Mouse (Mus musculus): ENCODE results near the gene Accs. TPM values are rescaled to one million over a fixed set of nuclear protein-coding genes. Genes with fewer than 3 reads are reported as not detected.
A peak's percentile ranks its signal among the peaks of the same experiment; 100 is the strongest.

Accs gene
- polyA plus RNA-seq, 1 experiment from 2014 or later, result 8.8 TPM

DNA sequence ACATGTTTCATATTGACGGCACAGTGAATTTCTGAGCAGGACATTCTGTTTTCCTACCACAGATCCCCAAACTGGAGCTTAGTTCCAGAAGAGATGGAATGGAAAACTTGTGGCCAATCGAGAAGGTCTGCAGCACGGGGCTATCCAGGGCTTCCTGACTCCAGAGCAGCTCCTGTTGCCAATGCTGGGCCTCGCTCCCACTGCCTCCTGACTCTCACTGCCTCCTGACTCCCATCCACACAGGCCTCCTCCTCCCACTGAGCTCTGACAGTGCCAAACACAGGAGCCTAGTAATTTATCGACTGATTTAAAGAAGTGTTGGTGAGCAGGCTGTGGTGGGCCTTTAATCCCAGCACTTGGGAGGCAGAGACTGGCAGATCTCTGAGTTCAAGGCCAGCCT is 41.7 kb downstream of the Accs start:
- H3K36me3 ChIP-seq, result peaks cover 88% of the 10 kb centered on the region

DNA sequence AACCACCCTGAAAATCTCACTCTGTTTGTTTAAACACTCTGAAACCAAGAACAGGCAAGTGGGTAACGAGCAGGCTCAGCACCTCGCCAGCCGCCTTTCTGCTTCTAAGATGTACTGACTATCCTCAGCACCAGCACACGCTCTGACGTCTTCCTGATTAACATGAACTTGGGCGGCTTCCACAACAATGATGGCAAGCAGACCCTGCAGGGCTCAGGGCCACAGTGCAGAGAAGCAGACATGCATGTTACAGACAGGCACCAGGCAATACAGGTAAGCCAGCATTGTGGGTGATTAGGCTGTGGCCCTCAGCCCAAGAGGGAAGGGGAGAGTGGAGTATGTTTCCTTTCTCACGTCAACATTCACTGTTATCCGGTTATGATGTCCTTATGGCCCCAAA is 42.3 kb downstream of the Accs start:
- no peak for ATAC-seq (ENCODE audit: insufficient number of reproducible peaks, insufficient read depth, low FRiP score, low TSS enrichment, low read depth)
- Histone ChIP-seq H3K4me3 (no peak overlapping the region), H3K4me1 (peaks cover 8% of the 10 kb centered on the region), H3K36me3 (peaks cover 88% of the 10 kb centered on the region), H3K9me3 (no peaks in the 10 kb centered on the region), H3K4me2 (no peak overlapping the region), H3K27me3 (no peaks in the 10 kb centered on the region), H3K9ac (no peak overlapping the region), H3K27ac (no peak overlapping the region)
- WGBS, result 73% methylated on average over 8 of the region's 8 CpGs

More for the DNA sequence above, 41.7 kb downstream of the Accs start:
- H3K4me2 ChIP-seq, result no peak overlapping the region
- H3K4me1 ChIP-seq, result peaks cover 8% of the 10 kb centered on the region
- H3K4me3 ChIP-seq, result no peak overlapping the region
- no peak overlapping the region for H3K27ac ChIP-seq
- WGBS, result 68% methylated on average over 5 of the region's 5 CpGs
- ATAC-seq (ENCODE audit: insufficient number of reproducible peaks, insufficient read depth, low FRiP score, low TSS enrichment, low read depth), result no peak
- H3K9me3 ChIP-seq, result no peaks in the 10 kb centered on the region
- no peaks in the 10 kb centered on the region for H3K27me3 ChIP-seq
- no peak overlapping the region for H3K9ac ChIP-seq

DNA sequence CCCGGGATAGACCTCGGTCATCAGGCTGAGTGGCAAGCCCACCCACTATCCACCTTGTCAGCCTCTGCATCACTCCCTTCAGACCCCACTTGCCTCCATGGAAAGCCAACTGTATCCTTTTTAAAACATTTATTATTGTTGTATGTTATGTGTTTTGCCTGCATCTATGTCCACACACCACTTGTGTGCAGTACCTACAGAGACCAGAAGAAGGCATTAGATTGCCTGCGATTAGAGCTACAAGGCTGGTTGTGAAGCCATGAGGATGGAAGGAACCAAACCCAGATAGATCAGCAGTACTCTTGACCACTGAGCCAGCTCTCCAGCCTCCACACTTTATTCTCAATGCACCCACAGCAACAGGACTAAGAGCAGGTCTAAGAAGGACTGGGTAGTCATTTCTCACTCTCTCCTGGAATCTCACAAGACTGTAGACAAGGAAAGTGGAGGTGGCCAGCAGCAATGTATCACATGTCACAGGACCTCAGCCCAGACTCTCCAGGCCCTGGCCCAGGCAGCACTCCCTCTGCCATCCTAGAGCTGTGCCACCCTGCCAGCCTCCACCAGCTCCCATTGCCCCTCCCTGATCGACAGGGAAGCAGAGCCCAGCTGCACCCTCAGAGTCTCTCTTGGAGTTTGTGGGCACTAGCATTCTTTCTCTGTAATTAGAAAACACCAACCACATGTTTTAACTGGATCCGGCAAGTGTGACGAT is 43.1 kb downstream of the Accs start:
- no peak overlapping the region for H3K9ac ChIP-seq
- H3K4me2 ChIP-seq, result no peak overlapping the region
- H3K36me3 ChIP-seq, result peaks cover 89% of the 10 kb centered on the region
- H3K4me3 ChIP-seq, result no peak overlapping the region
- H3K9me3 ChIP-seq, result no peaks in the 10 kb centered on the region
- no peak for ATAC-seq (ENCODE audit: insufficient number of reproducible peaks, insufficient read depth, low FRiP score, low TSS enrichment, low read depth)
- H3K4me1 ChIP-seq, result peaks cover 8% of the 10 kb centered on the region
- no peaks in the 10 kb centered on the region for H3K27me3 ChIP-seq
- no peak overlapping the region; the same call in 1 of the 2 replicates for H3K27ac ChIP-seq
- 80% methylated on average over 6 of the region's 6 CpGs for WGBS

DNA sequence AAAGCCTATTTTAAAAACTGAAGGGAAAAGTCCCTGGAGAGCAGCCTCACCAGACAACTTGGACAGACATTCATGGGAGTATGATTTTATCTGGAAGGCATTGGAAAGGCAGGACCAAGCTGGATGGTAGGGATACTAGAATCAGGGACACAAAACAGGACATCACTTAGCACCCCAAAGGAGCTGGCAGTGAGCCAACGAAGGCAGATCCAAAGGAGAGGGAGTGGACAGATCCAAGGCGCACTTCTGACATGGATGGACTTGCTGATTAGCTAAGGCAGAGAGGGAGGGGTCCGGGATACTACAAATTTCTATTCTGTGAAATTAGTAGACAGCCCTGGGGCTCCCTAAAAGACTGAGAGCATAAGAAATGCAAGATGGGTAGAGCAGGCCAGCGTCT is 44.2 kb downstream of the Accs start:
- peaks cover 12% of the 10 kb centered on the region for H3K4me1 ChIP-seq
- WGBS, result 88% methylated on average over 4 of the region's 4 CpGs
- H3K27ac ChIP-seq, result no peak overlapping the region
- no peak for ATAC-seq (ENCODE audit: insufficient number of reproducible peaks, insufficient read depth, low FRiP score, low TSS enrichment, low read depth)
- no peaks in the 10 kb centered on the region for H3K9me3 ChIP-seq
- peaks cover 80% of the 10 kb centered on the region for H3K36me3 ChIP-seq
- H3K9ac ChIP-seq, result no peak overlapping the region
- no peak overlapping the region for H3K4me3 ChIP-seq
- H3K27me3 ChIP-seq, result no peaks in the 10 kb centered on the region
- no peak overlapping the region for H3K4me2 ChIP-seq

DNA sequence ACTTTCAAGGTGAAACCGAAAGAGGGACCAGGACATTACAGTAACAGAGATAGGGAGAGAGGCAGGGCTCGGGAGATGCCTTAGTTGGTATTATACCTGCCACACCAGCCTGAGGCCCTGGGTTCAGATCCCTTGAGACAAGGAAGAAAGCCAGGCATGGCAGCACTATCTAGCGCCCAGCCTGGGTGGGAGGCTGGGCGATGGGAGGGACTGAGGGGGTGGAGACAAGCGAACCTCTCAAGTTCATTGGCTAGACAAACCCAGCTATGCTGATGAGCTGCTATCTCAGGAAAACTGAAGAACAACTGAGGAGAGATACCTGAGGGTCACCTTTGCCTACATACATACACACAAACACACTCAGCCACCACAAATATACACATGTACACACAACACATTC is 44.7 kb downstream of the Accs start:
- no peak overlapping the region for H3K4me3 ChIP-seq
- H3K36me3 ChIP-seq, result peaks cover 80% of the 10 kb centered on the region
- H3K27me3 ChIP-seq, result no peaks in the 10 kb centered on the region
- H3K27ac ChIP-seq, result no peak overlapping the region
- 78% methylated on average over 5 of the region's 5 CpGs for WGBS
- no peaks in the 10 kb centered on the region for H3K9me3 ChIP-seq
- H3K4me1 ChIP-seq, result peaks cover 12% of the 10 kb centered on the region
- H3K9ac ChIP-seq, result no peak overlapping the region
- no peak overlapping the region for H3K4me2 ChIP-seq
- ATAC-seq (ENCODE audit: insufficient number of reproducible peaks, insufficient read depth, low FRiP score, low TSS enrichment, low read depth), result no peak

DNA sequence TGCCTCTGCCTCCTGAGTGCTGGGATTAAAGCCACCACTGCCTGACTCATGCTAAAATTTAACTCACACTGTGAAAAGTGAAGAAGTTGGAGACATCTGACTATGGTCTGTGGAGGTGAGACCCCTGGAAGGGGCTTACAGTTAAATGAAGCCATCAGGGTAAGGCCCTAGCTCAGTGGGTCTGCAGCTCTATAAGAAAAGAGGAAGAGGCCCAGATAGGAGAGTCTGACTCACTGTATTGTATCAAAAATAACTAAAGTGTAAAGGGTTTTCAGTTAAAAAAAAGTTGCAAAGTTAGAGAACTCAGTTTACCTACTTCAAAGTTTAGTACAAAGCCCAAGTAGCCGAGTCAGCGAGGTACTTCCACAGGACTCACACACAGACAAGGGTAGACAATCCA is 46.8 kb downstream of the Accs start:
- no peak overlapping the region for H3K4me3 ChIP-seq
- peaks cover 10% of the 10 kb centered on the region for H3K4me1 ChIP-seq
- ATAC-seq (ENCODE audit: insufficient number of reproducible peaks, insufficient read depth, low FRiP score, low TSS enrichment, low read depth), result no peak
- no peaks in the 10 kb centered on the region for H3K9me3 ChIP-seq
- WGBS, result 98% methylated on average over 2 of the region's 2 CpGs
- peaks cover 81% of the 10 kb centered on the region for H3K36me3 ChIP-seq
- no peak overlapping the region for H3K4me2 ChIP-seq
- H3K9ac ChIP-seq, result no peak overlapping the region
- H3K27ac ChIP-seq, result no peak overlapping the region
- no peaks in the 10 kb centered on the region for H3K27me3 ChIP-seq

DNA sequence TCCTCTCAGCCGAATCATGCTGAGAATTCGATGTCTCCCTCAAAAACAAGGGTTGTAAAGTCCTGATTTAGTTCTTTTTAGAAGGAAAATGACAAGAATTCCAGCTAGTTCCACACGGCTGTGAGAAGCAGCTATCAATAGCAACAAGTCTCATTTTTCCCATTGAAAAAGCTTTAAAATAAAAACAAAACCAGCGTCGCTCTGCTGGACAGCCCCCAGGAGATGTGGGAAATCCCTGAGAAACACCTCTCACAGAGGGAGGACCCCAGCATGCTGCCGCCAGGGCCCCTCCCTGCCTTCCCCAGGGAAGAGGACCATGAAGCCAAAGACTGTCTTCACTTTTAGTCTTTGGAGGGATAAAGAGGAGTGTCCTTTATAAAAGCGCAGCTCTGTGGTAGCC is 48.6 kb downstream of the Accs start:
- Histone ChIP-seq H3K9ac (0 out of 2 replicates have a peak overlapping the region, but pooled peaks have one; percentile 8), H3K4me3 (no peak overlapping the region), H3K27me3 (no peaks in the 10 kb centered on the region), H3K36me3 (peaks cover 83% of the 10 kb centered on the region), H3K9me3 (no peaks in the 10 kb centered on the region), H3K27ac (no peak overlapping the region), H3K4me2 (no peak overlapping the region), H3K4me1 (peaks cover 6% of the 10 kb centered on the region; the same call in 1 of the 2 replicates)
- ATAC-seq (ENCODE audit: insufficient number of reproducible peaks, insufficient read depth, low FRiP score, low TSS enrichment, low read depth), result no peak
- WGBS, result 73% methylated on average over 7 of the region's 7 CpGs

DNA sequence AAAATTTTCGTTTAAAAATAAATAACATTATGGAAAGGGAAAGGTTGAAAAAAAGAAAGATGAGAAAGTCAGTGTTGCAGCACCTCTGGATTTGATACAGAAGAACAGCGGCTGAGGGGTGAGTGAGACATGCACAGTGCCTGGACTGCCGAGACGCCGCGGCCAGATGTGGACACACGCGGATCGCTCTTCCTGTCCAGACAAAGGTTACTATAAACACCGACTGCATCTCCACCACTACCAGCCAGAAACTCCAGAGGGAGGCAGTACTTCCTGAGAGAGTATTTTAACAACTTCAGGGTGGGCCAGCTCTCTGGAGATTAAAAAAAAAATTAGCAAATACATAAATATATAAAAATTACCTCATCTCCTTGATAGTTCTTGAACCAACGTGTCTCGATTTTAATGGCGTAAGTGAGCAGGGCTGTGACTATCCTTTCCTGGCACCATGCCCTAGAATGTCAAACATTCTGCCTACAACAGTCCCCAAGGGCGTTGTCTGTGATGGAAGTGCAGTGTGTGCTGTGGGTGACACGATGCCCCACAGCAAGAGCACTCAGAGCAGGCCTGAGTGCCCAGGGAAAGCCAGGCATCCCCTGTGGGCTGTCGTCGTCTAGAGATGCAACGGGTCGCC is 52.5 kb downstream of the Accs start:
- H3K36me3 ChIP-seq, result peaks cover 81% of the 10 kb centered on the region
- H3K9me3 ChIP-seq, result no peaks in the 10 kb centered on the region
- 75% methylated on average over 19 of the region's 19 CpGs for WGBS
- no peaks in the 10 kb centered on the region for H3K27me3 ChIP-seq
- no peak overlapping the region for H3K9ac ChIP-seq
- peaks cover 9% of the 10 kb centered on the region for H3K4me1 ChIP-seq
- ATAC-seq (ENCODE audit: insufficient number of reproducible peaks, insufficient read depth, low FRiP score, low TSS enrichment, low read depth), result no peak
- H3K4me3 ChIP-seq, result no peak overlapping the region
- no peak overlapping the region for H3K27ac ChIP-seq
- no peak overlapping the region for H3K4me2 ChIP-seq

DNA sequence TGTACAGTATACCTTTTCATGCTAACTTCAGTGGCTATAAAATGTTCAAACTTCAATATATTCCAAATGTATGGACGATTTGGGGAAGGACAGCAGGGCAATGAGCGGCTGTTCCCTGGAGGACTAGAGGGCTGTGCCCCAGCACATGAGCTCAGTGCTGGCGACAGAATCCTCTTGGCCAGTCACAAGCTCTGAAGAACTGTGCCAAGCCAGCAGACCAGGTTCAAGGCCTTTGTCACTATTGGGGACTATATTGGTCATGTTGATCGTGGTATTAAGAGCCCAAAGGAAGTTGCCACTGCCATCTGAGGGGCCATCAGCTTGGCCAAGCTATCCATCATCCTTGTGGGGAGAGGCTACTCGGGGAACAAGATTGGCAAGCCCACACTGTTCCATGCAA is 55.4 kb downstream of the Accs start:
- H3K4me3 ChIP-seq, result no peak overlapping the region
- H3K36me3 ChIP-seq, result peaks cover 77% of the 10 kb centered on the region
- WGBS, result 88% methylated on average over 5 of the region's 5 CpGs
- ATAC-seq (ENCODE audit: insufficient number of reproducible peaks, insufficient read depth, low FRiP score, low TSS enrichment, low read depth), result no peak
- no peak overlapping the region for H3K4me2 ChIP-seq
- no peaks in the 10 kb centered on the region for H3K9me3 ChIP-seq
- H3K27ac ChIP-seq, result no peak overlapping the region
- H3K27me3 ChIP-seq, result no peaks in the 10 kb centered on the region
- peaks cover 22% of the 10 kb centered on the region for H3K4me1 ChIP-seq
- no peak overlapping the region for H3K9ac ChIP-seq

DNA sequence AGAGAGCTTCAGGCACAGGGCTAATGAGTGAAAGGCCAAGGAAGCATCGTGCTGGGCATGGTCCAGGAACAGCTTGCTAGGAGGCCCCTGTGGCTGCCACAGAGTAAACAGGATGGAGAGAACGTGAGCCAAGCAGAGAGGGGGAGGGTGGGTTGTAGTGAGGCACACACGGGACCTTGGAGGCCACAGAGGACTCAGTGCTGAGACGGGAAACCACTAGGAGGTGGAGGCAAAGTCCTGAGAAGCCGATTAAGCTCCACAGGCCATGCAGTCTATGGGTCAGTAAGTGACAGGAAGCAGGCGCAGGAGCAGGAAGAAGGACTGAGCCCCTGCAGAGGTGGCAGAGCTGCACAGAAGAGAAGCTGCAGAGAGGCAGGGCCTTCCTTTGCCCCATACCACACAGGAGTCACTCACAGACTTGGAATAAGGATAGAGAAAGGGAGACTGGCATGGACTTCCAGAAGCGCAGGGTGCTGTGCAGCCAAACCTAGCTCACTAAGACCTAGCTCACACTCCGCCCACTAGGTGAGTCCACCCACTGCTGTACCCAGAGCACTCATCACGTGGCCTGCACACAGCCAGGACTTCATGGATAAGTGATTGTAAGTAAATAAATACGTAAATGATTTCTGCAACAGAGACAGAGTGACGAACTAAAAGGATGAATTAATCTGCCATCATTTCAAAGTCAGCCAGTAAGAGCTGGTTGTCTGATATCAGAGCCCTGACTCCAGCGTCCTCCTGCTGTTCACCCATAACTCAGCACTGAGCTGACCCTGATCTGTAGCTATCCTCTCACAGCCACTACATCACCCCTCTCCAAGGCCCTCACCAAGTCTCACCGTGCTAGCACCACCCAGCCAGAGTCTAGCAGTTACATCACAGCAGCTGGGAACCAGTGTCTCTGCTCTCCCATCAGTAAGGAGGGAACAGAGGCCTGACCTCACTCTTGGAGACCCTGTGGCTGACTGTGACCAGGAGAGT is 57.9 kb downstream of the Accs start:
- Histone ChIP-seq H3K27me3 (no peaks in the 10 kb centered on the region), H3K4me3 (no peak overlapping the region), H3K9ac (0 out of 2 replicates have a peak overlapping the region, but pooled peaks have one; percentile 36), H3K9me3 (no peaks in the 10 kb centered on the region), H3K36me3 (peaks cover 77% of the 10 kb centered on the region), H3K27ac (peak overlapping the region; percentile 71), H3K4me2 (no peak overlapping the region), H3K4me1 (peaks cover 19% of the 10 kb centered on the region)
- 51% methylated on average over 13 of the region's 13 CpGs for WGBS
- peak; percentile 75; the same call in 1 of the 2 replicates for ATAC-seq (ENCODE audit: insufficient number of reproducible peaks, insufficient read depth, low FRiP score, low TSS enrichment, low read depth)

DNA sequence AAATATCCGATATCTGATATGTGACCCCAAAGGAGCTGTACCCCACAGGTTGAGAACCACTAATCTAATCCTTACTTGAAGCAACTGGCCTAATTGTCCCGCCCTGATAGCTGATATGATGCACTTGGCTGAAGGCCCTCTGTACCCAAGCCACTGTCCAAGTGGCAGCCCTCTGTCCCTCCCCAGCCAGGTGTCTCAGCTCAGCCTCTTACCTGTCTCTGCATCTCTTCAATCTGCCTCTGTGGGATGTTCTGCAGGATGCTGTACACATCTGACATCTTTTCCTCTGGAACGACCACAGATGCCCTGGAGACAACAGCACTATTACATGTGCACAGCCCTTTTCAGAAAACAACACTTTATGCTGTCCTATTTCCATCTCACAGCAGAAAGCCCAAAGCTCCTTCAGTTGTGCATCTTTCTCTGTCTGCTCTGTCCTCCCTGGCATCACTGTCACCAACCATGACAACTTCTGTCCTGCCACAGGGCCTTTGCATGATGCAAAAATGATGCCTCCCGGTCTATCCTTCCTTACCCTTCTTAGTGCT is 58.9 kb downstream of the Accs start:
- no peak overlapping the region for H3K9ac ChIP-seq
- H3K4me1 ChIP-seq, result peaks cover 22% of the 10 kb centered on the region
- peak overlapping the region; percentile 71 for H3K27ac ChIP-seq
- no peak overlapping the region for H3K4me2 ChIP-seq
- H3K9me3 ChIP-seq, result no peaks in the 10 kb centered on the region
- H3K4me3 ChIP-seq, result no peak overlapping the region
- WGBS, result 81% methylated on average over 4 of the region's 4 CpGs
- no peak for ATAC-seq (ENCODE audit: insufficient number of reproducible peaks, insufficient read depth, low FRiP score, low TSS enrichment, low read depth)
- H3K27me3 ChIP-seq, result no peaks in the 10 kb centered on the region
- peaks cover 69% of the 10 kb centered on the region for H3K36me3 ChIP-seq
